Mouse (Mus musculus) G1E (cell line): Measurements from ENCODE around the gene Gm9821.

Experiments
- CTCF ChIP-seq: IDR thresholded peaks from 2 replicates; pipeline ENCODE4 v1.5.1; 2012; ENCODE audit warnings: low read depth, low read length, inconsistent platforms, mixed read lengths
- GATA1 ChIP-seq: IDR thresholded peaks from 2 replicates; pipeline ENCODE4 v1.6.1; 2012; ENCODE audit warnings: borderline replicate concordance, low read length, inconsistent platforms, mixed read lengths
- GATA2 ChIP-seq: IDR thresholded peaks from 2 replicates; pipeline ENCODE4 v1.6.1; 2012; ENCODE audit warnings: low read depth, low read length, inconsistent platforms, borderline replicate concordance
- POLR2AphosphoS5 ChIP-seq: IDR thresholded peaks from 2 replicates; pipeline ENCODE4 v1.6.1; 2012; ENCODE audit warnings: low read depth, low read length, inconsistent platforms; ENCODE audit not compliant: insufficient replicate concordance
- TAL1 ChIP-seq: conservative IDR thresholded peaks from 2 replicates; pipeline ENCODE4 v1.6.1; 2012; ENCODE audit warnings: low read depth, low read length, inconsistent platforms, mixed read lengths

GRCm38 (mm10) chr2:91929455-91929854 lies 16.0 kb upstream of the Gm9821 start:
- TF ChIP-seq GATA1 (no peak), CTCF (no peak), GATA2 (no peak), TAL1 (no peak), POLR2AphosphoS5 (no peak)
